Mouse (Mus musculus) intestine, embryonic 15.5 days (tissue): ENCODE data around the gene Nek8. TPM values are rescaled to one million over a fixed set of nuclear protein-coding genes. Genes with fewer than 3 reads are reported as not detected.

Source experiments
- ATAC-seq: fragments of 200-750 bp; cut with Nextera tagmentation; 2 replicates; pipeline ENCODE4 v1.8.0; 2017; ENCODE audit warnings: moderate TSS enrichment, moderate library complexity
- H3K27ac ChIP-seq: fragments of 300-500 bp; sonication (generic); 2 replicates; pipeline ENCODE4 v1.5.1; 2015; ENCODE audit warnings: mild to moderate bottlenecking, inconsistent platforms
- H3K27me3 ChIP-seq: fragments of 300-500 bp; sonication (generic); replicated peaks from 2 replicates; pipeline ENCODE4 v1.6.1; 2015; ENCODE audit warnings: inconsistent platforms
- H3K36me3 ChIP-seq: fragments of 300-500 bp; sonication (generic); 2 replicates; pipeline ENCODE4 v1.6.1; 2015; ENCODE audit warnings: inconsistent platforms
- H3K4me1 ChIP-seq: fragments of 300-500 bp; sonication (generic); replicated peaks from 2 replicates; pipeline ENCODE4 v1.6.1; 2015; ENCODE audit warnings: inconsistent platforms
- H3K4me2 ChIP-seq: fragments of 300-500 bp; sonication (generic); replicated peaks from 2 replicates; pipeline ENCODE4 v1.6.1; 2015; ENCODE audit warnings: mild to moderate bottlenecking, inconsistent platforms
- H3K4me3 ChIP-seq: fragments of 300-500 bp; sonication (generic); replicated peaks from 2 replicates; pipeline ENCODE4 v1.5.1; 2015; ENCODE audit warnings: inconsistent platforms
- H3K9ac ChIP-seq: fragments of 300-500 bp; sonication (generic); 2 replicates; pipeline ENCODE4 v1.6.1; 2015; ENCODE audit warnings: inconsistent platforms
- H3K9me3 ChIP-seq: fragments of 300-500 bp; sonication (generic); 2 replicates; pipeline ENCODE4 v1.6.1; 2016; ENCODE audit warnings: inconsistent platforms
- WGBS: fragments of 180-500 bp; shearing (Covaris S2); methylation state at CpG from one replicate; pipeline ENCODE4 v1.1.7; 2015; 5-methylcytosine and 5-hydroxymethylcytosine counted together
- polyA plus RNA-seq: library from polyadenylated mRNA; unstranded; fragments of >200 nt; fragmentation: Nextera tagmentation; extraction: Ambion mirVana; gene quantifications from 2 replicates; pipeline ENCODE4 v1.2.1, GENCODE M21; 2015

Gene Nek8
- polyA plus RNA-seq, 1 experiment from 2014 or later: 14.4 TPM

- H3K4me3 ChIP-seq: peak overlapping the region; percentile 83
- no peaks in the 10 kb centered on the region for H3K9me3 ChIP-seq
- WGBS: 1% methylated on average over 22 of the region's 22 CpGs
- peak overlapping the region; percentile 93 for H3K9ac ChIP-seq
- H3K4me2 ChIP-seq: peak overlapping the region; percentile 95
- peaks cover 27% of the 10 kb centered on the region for H3K36me3 ChIP-seq
- H3K27ac ChIP-seq: peak overlapping the region; percentile 97
- no peaks in the 10 kb centered on the region for H3K27me3 ChIP-seq
- peaks cover 45% of the 10 kb centered on the region for H3K4me1 ChIP-seq
- peak; percentile 31 for ATAC-seq
Observed at GRCm38 (mm10) chr11:78163681-78164603, 12.5 kb downstream of the Nek8 start.

- Histone ChIP-seq H3K36me3 (peaks cover 34% of the 10 kb centered on the region), H3K9me3 (no peaks in the 10 kb centered on the region), H3K9ac (peak overlapping the region; percentile 93), H3K27ac (peak overlapping the region; percentile 97), H3K4me1 (peaks cover 44% of the 10 kb centered on the region), H3K27me3 (no peaks in the 10 kb centered on the region), H3K4me2 (peak overlapping the region; percentile 95), H3K4me3 (peak overlapping the region; percentile 83)
- no peak for ATAC-seq
- 52% methylated on average over 2 of the region's 2 CpGs for WGBS
Observed at GRCm38 (mm10) chr11:78163045-78163444, 13.4 kb downstream of the Nek8 start.

- peaks cover 39% of the 10 kb centered on the region for H3K4me1 ChIP-seq
- no peak for ATAC-seq
- H3K27me3 ChIP-seq: no peaks in the 10 kb centered on the region
- peak overlapping the region; percentile 93; the same call in 1 of the 2 replicates for H3K9ac ChIP-seq
- 52% methylated on average over 6 of the region's 6 CpGs for WGBS
- H3K9me3 ChIP-seq: no peaks in the 10 kb centered on the region
- H3K36me3 ChIP-seq: peaks cover 39% of the 10 kb centered on the region
- no peak overlapping the region for H3K27ac ChIP-seq
- peak overlapping the region; percentile 95 for H3K4me2 ChIP-seq
- peak overlapping the region; percentile 83; the same call in 1 of the 2 replicates for H3K4me3 ChIP-seq
Observed at GRCm38 (mm10) chr11:78162504-78162903, 14.0 kb downstream of the Nek8 start.

- WGBS: 52% methylated on average over 4 of the region's 4 CpGs
- Histone ChIP-seq H3K9ac (0 out of 2 replicates have a peak overlapping the region, but pooled peaks have one; percentile 11), H3K4me3 (no peak overlapping the region), H3K27ac (peak overlapping the region; percentile 2; the same call in 1 of the 2 replicates), H3K36me3 (peaks cover 41% of the 10 kb centered on the region), H3K4me2 (peak overlapping the region; percentile 95), H3K27me3 (no peaks in the 10 kb centered on the region), H3K9me3 (no peaks in the 10 kb centered on the region), H3K4me1 (peaks cover 34% of the 10 kb centered on the region)
- ATAC-seq: no peak
Observed at GRCm38 (mm10) chr11:78161968-78162367, 14.5 kb downstream of the Nek8 start.

GRCm38 (mm10) chr11:78161169-78161568, 15.3 kb downstream of the Nek8 start:
- Histone ChIP-seq H3K4me3 (no peak overlapping the region), H3K27ac (0 out of 2 replicates have a peak overlapping the region, but pooled peaks have one; percentile 22), H3K9me3 (no peaks in the 10 kb centered on the region), H3K4me2 (no peak overlapping the region), H3K36me3 (peaks cover 41% of the 10 kb centered on the region), H3K4me1 (peaks cover 27% of the 10 kb centered on the region), H3K27me3 (no peaks in the 10 kb centered on the region), H3K9ac (no peak overlapping the region)
- ATAC-seq: no peak
- WGBS: 85% methylated on average over 14 of the region's 14 CpGs

GRCm38 (mm10) chr11:78160675-78161074, 15.8 kb downstream of the Nek8 start:
- H3K27ac ChIP-seq: no peak overlapping the region
- WGBS: 91% methylated on average over 3 of the region's 3 CpGs
- no peaks in the 10 kb centered on the region for H3K27me3 ChIP-seq
- H3K9me3 ChIP-seq: no peaks in the 10 kb centered on the region
- no peak overlapping the region for H3K4me2 ChIP-seq
- H3K36me3 ChIP-seq: peaks cover 41% of the 10 kb centered on the region
- H3K4me1 ChIP-seq: peaks cover 22% of the 10 kb centered on the region
- no peak overlapping the region for H3K4me3 ChIP-seq
- ATAC-seq: no peak
- no peak overlapping the region for H3K9ac ChIP-seq

- no peak overlapping the region for H3K9ac ChIP-seq
- peaks cover 21% of the 10 kb centered on the region for H3K4me1 ChIP-seq
- H3K27me3 ChIP-seq: no peaks in the 10 kb centered on the region
- no peak overlapping the region for H3K4me3 ChIP-seq
- no peak overlapping the region for H3K4me2 ChIP-seq
- no peak overlapping the region for H3K27ac ChIP-seq
- ATAC-seq: no peak
- WGBS: 82% methylated on average over 18 of the region's 18 CpGs
- peaks cover 41% of the 10 kb centered on the region for H3K36me3 ChIP-seq
- H3K9me3 ChIP-seq: no peaks in the 10 kb centered on the region
Observed at GRCm38 (mm10) chr11:78160171-78160570, 16.3 kb downstream of the Nek8 start.

GRCm38 (mm10) chr11:78159557-78159956, 16.9 kb downstream of the Nek8 start:
- H3K4me2 ChIP-seq: no peak overlapping the region
- no peaks in the 10 kb centered on the region for H3K27me3 ChIP-seq
- no peak overlapping the region for H3K4me3 ChIP-seq
- peaks cover 21% of the 10 kb centered on the region for H3K4me1 ChIP-seq
- WGBS: 74% methylated on average over 7 of the region's 7 CpGs
- peaks cover 45% of the 10 kb centered on the region for H3K36me3 ChIP-seq
- no peak for ATAC-seq
- H3K9ac ChIP-seq: no peak overlapping the region
- no peak overlapping the region for H3K27ac ChIP-seq
- no peaks in the 10 kb centered on the region for H3K9me3 ChIP-seq

GRCm38 (mm10) chr11:78159096-78159495, 17.4 kb downstream of the Nek8 start:
- ATAC-seq: peak; percentile 45
- H3K27me3 ChIP-seq: no peaks in the 10 kb centered on the region
- H3K4me3 ChIP-seq: no peak overlapping the region
- H3K27ac ChIP-seq: no peak overlapping the region
- H3K4me2 ChIP-seq: no peak overlapping the region
- H3K9ac ChIP-seq: no peak overlapping the region
- WGBS: 21% methylated on average over 2 of the region's 2 CpGs
- H3K9me3 ChIP-seq: no peaks in the 10 kb centered on the region
- H3K4me1 ChIP-seq: peaks cover 21% of the 10 kb centered on the region
- H3K36me3 ChIP-seq: peaks cover 47% of the 10 kb centered on the region

- 83% methylated on average over 6 of the region's 6 CpGs for WGBS
- Histone ChIP-seq H3K27ac (no peak overlapping the region), H3K36me3 (peaks cover 45% of the 10 kb centered on the region), H3K4me3 (no peak overlapping the region), H3K9ac (no peak overlapping the region), H3K27me3 (no peaks in the 10 kb centered on the region), H3K4me1 (peaks cover 16% of the 10 kb centered on the region; the same call in 1 of the 2 replicates), H3K9me3 (no peaks in the 10 kb centered on the region), H3K4me2 (no peak overlapping the region)
- no peak for ATAC-seq
Observed at GRCm38 (mm10) chr11:78156156-78156699, 20.2 kb downstream of the Nek8 start.

- Histone ChIP-seq H3K4me3 (no peak overlapping the region), H3K4me2 (no peak overlapping the region), H3K4me1 (peaks cover 16% of the 10 kb centered on the region; the same call in 1 of the 2 replicates), H3K9ac (no peak overlapping the region), H3K27ac (no peak overlapping the region), H3K27me3 (no peaks in the 10 kb centered on the region), H3K36me3 (peaks cover 39% of the 10 kb centered on the region), H3K9me3 (no peaks in the 10 kb centered on the region)
- ATAC-seq: no peak
- 82% methylated on average over 5 of the region's 5 CpGs for WGBS
Observed at GRCm38 (mm10) chr11:78155674-78156073, 20.8 kb downstream of the Nek8 start.

GRCm38 (mm10) chr11:78153778-78154177, 22.7 kb downstream of the Nek8 start:
- WGBS: 88% methylated on average over 13 of the region's 13 CpGs
- H3K9ac ChIP-seq: no peak overlapping the region
- peaks cover 28% of the 10 kb centered on the region for H3K36me3 ChIP-seq
- H3K4me1 ChIP-seq: peaks cover 16% of the 10 kb centered on the region; the same call in 1 of the 2 replicates
- H3K27ac ChIP-seq: no peak overlapping the region
- no peaks in the 10 kb centered on the region for H3K27me3 ChIP-seq
- no peak for ATAC-seq
- H3K9me3 ChIP-seq: no peaks in the 10 kb centered on the region
- no peak overlapping the region for H3K4me2 ChIP-seq
- H3K4me3 ChIP-seq: no peak overlapping the region
